Mouse (Mus musculus): ENCODE data around the gene Mgat4d. TPM values are rescaled to one million over a fixed set of nuclear protein-coding genes. Genes with fewer than 3 reads are reported as not detected.

Mgat4d gene
- polyA plus RNA-seq, 1 experiment from 2014 or later = not detected

DNA sequence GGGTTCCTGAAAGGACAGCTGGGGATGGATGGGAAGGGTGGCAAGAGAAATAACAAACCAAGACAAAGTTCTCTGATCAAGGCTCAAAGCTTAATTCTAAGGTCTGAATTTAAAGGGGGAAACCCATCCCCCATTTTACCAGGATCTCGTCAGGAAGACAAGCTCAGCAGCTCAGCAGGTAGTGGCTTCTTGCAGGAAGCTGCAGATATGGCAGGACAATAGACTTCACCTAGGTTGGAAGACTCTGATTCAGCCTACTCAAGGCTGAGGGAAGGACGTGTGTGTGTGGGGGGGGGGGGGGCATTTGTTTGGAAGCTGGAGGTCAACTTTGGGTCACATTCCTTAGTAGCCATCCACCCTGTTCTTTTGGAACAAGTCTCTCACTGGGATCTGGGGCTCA is 34.6 kb downstream of the Mgat4d start:
- TF ChIP-seq CTCF (IDR thresholded peaks at IDR 0.05) (no peak), EP300 (IDR thresholded peaks at IDR 0.05) (no peak)
- H3K4me2 ChIP-seq (replicated peaks; ENCODE audit: low read depth, low read length) = no peak overlapping the region
- no peaks in the 10 kb centered on the region for H3K36me3 ChIP-seq (ENCODE audit: insufficient read depth, low read length)
- ATAC-seq (no peak), DNase-seq (ENCODE audit: low spot score) (no peak)
- H3K27me3 ChIP-seq (replicated peaks; ENCODE audit: insufficient read depth, low read length) = no peaks in the 10 kb centered on the region
- no peak overlapping the region for H3K27ac ChIP-seq (ENCODE audit: low read length)
- no peaks in the 10 kb centered on the region for H3K9me3 ChIP-seq (ENCODE audit: low read length)
- no peaks in the 10 kb centered on the region for H3K4me1 ChIP-seq (ENCODE audit: insufficient read depth, low read depth, low read length)
- no peak overlapping the region for H3K9ac ChIP-seq (replicated peaks; ENCODE audit: low read depth)
- H3K4me3 ChIP-seq (ENCODE audit: low read depth, low read length) = no peak overlapping the region
- WGBS = 23% methylated on average over 2 of the region's 2 CpGs

DNA sequence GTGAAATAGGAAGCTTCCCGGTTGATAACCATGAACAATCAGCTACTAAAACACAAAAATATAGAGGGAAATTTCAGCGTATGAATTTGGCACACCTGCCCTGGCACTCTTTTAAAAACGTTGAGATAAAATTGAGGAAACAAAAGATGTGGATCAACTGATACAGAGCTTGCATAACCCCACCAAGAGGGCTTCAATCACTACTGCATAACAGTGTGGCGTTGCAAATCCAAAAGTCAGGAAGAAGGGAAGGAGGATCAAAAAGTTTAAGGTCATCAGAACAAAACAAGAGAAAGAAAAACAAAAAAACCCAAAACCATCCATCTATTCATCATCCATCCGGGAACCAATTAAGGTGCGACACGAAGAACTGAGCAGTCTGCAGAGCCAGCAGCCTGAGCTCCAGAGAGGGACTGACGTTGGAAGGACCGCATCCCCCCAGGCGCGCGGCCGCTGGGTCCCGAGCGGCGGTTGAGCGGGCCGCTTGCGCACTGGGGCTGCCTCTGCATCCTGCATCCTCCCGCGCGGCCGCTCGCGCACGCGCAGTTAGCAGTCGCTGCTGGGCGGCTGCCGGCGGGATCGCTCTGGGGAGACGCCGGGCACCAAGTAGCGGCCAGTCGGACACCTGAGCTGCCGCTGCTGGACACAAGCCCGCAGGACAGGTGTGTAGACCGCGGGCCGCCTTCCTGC is 41.2 kb downstream of the Mgat4d start, which contains the start of gene Clgn:
Clgn (plus strand) TSS at position 552 of the 690 bp plus-strand sequence.
- ATAC-seq (peak; percentile 47; the same call in 1 of the 2 replicates), DNase-seq (ENCODE audit: low spot score) (peak; percentile 46)
- no peak within 1 kb of the TSS for H3K9ac ChIP-seq (replicated peaks; ENCODE audit: low read depth)
- 7% methylated on average over 41 of the region's 41 CpGs for WGBS
- no peaks in the 10 kb centered on the region for H3K36me3 ChIP-seq (ENCODE audit: insufficient read depth, low read length)
- H3K27me3 ChIP-seq (replicated peaks; ENCODE audit: insufficient read depth, low read length) = peaks cover 14% of the 10 kb centered on the region
- 0 out of 2 replicates have a peak, but pooled peaks cover 5% of the 10 kb centered on the region for H3K4me1 ChIP-seq (ENCODE audit: insufficient read depth, low read depth, low read length)
- H3K27ac ChIP-seq (ENCODE audit: low read length) = no peak within 1 kb of the TSS
- H3K9me3 ChIP-seq (ENCODE audit: low read length) = no peaks in the 10 kb centered on the region
- H3K4me3 ChIP-seq (ENCODE audit: low read depth, low read length) = no peak within 1 kb of the TSS; the same call in 1 of the 2 replicates
- 0 out of 2 replicates have a peak within 1 kb of the TSS, but pooled peaks have one; percentile 33 for H3K4me2 ChIP-seq (replicated peaks; ENCODE audit: low read depth, low read length)
- no peak for TF ChIP-seq CTCF (IDR thresholded peaks at IDR 0.05)
- TF ChIP-seq EP300 (IDR thresholded peaks at IDR 0.05) = no peak

DNA sequence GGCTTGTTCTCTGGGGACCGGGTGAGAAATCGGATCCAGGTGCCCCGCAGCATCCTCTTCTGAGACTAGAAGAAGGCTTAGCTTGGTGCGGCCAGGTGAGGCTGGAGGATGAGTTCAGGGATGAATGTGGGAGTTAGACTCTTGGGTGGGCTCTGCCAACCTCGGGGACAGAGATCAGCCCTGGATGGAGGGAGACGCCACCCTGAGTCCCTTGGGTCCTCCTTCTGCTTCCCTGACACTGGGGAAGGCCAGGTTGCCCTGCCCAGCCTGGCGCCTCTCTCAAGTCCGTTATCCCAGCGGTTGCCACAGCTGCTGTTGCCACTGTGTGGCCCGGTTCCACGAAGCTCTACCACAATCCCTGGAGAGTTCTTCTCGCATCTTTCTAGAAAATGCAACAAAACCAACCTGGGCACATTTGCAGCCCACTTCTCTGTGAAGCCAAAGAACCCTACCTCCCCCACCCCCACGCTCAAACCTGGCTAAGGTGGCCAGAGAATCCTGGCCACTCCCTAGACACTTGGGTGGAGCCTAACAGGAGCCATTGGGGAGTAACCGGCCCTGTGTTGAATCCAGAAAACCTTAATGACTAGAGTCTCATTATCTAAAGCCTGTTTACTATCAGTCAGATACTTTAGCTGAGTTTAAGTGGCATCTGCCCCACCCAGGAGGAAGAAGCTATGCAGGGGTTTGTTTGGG is 41.9 kb downstream of the Mgat4d start:
- no peak overlapping the region for H3K27ac ChIP-seq (ENCODE audit: low read length)
- H3K36me3 ChIP-seq (ENCODE audit: insufficient read depth, low read length) = no peaks in the 10 kb centered on the region
- no peak overlapping the region; the same call in 1 of the 2 replicates for H3K4me3 ChIP-seq (ENCODE audit: low read depth, low read length)
- 0 out of 2 replicates have a peak, but pooled peaks cover 5% of the 10 kb centered on the region for H3K4me1 ChIP-seq (ENCODE audit: insufficient read depth, low read depth, low read length)
- no peaks in the 10 kb centered on the region for H3K9me3 ChIP-seq (ENCODE audit: low read length)
- 0 out of 2 replicates have a peak overlapping the region, but pooled peaks have one; percentile 33 for H3K4me2 ChIP-seq (replicated peaks; ENCODE audit: low read depth, low read length)
- DNase-seq (ENCODE audit: low spot score) = no peak
- ATAC-seq = no peak
- WGBS = 8% methylated on average over 14 of the region's 14 CpGs
- no peak overlapping the region for H3K9ac ChIP-seq (replicated peaks; ENCODE audit: low read depth)
- peaks cover 14% of the 10 kb centered on the region for H3K27me3 ChIP-seq (replicated peaks; ENCODE audit: insufficient read depth, low read length)
- TF ChIP-seq EP300 (IDR thresholded peaks at IDR 0.05) (no peak), CTCF (IDR thresholded peaks at IDR 0.05) (no peak)

DNA sequence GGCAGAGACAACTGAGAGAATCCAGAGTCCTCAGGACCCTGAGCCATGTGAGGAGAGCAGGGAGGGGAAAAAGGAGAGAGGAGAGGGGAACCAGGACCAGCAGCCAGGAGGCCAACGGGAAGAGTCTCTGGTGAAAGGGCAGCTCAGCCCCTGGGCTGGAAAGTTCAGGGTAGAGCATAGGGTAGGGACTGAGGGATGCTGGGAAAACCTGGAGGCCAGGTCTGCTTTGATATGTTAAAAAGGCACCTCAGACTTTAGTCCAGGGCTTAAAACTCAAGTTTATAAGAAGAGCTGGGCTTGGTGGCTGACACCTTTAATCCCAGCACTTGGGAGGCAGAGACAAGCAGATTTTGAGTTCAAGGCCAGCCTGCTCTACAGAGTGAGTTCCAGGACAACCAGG is 44.2 kb downstream of the Mgat4d start:
- ATAC-seq = no peak
- no peak for DNase-seq (ENCODE audit: low spot score)
- H3K27me3 ChIP-seq (replicated peaks; ENCODE audit: insufficient read depth, low read length) = peaks cover 14% of the 10 kb centered on the region
- no peak overlapping the region for H3K4me2 ChIP-seq (replicated peaks; ENCODE audit: low read depth, low read length)
- H3K4me1 ChIP-seq (ENCODE audit: insufficient read depth, low read depth, low read length) = 0 out of 2 replicates have a peak, but pooled peaks cover 5% of the 10 kb centered on the region
- H3K4me3 ChIP-seq (ENCODE audit: low read depth, low read length) = no peak overlapping the region
- H3K36me3 ChIP-seq (ENCODE audit: insufficient read depth, low read length) = no peaks in the 10 kb centered on the region
- H3K9ac ChIP-seq (replicated peaks; ENCODE audit: low read depth) = no peak overlapping the region
- H3K27ac ChIP-seq (ENCODE audit: low read length) = no peak overlapping the region
- TF ChIP-seq CTCF (IDR thresholded peaks at IDR 0.05) (no peak), EP300 (IDR thresholded peaks at IDR 0.05) (no peak)
- H3K9me3 ChIP-seq (ENCODE audit: low read length) = no peaks in the 10 kb centered on the region
- WGBS = 55% methylated on average over 1 of the region's 1 CpGs

DNA sequence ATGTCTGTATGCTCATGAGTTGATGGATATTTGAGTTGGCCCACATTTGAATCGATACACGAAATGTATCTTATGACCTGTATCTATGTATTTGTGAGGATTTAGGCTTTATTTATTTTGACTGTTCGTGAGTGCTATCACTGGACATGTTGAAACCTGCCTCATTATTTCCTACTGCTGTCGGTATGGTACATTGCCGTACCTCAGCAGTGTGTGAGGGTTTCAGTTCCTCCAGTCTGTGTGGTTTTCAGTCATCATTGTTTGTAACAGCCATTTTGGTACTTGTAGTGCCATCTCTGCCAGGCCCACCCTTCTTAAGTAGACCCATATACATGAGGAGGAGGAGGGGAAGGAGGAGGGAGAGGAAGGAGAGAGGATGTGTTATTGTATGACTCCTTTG is 46.1 kb downstream of the Mgat4d start:
- H3K9me3 ChIP-seq (ENCODE audit: low read length) = no peaks in the 10 kb centered on the region
- no peak for TF ChIP-seq CTCF (IDR thresholded peaks at IDR 0.05)
- no peak for TF ChIP-seq EP300 (IDR thresholded peaks at IDR 0.05)
- no peak overlapping the region for H3K4me3 ChIP-seq (ENCODE audit: low read depth, low read length)
- WGBS = 84% methylated on average over 5 of the region's 5 CpGs
- no peak overlapping the region for H3K9ac ChIP-seq (replicated peaks; ENCODE audit: low read depth)
- 0 out of 2 replicates have a peak, but pooled peaks cover 5% of the 10 kb centered on the region for H3K4me1 ChIP-seq (ENCODE audit: insufficient read depth, low read depth, low read length)
- ATAC-seq (no peak), DNase-seq (ENCODE audit: low spot score) (no peak)
- H3K4me2 ChIP-seq (replicated peaks; ENCODE audit: low read depth, low read length) = no peak overlapping the region
- peaks cover 12% of the 10 kb centered on the region for H3K27me3 ChIP-seq (replicated peaks; ENCODE audit: insufficient read depth, low read length)
- no peaks in the 10 kb centered on the region for H3K36me3 ChIP-seq (ENCODE audit: insufficient read depth, low read length)
- H3K27ac ChIP-seq (ENCODE audit: low read length) = no peak overlapping the region

DNA sequence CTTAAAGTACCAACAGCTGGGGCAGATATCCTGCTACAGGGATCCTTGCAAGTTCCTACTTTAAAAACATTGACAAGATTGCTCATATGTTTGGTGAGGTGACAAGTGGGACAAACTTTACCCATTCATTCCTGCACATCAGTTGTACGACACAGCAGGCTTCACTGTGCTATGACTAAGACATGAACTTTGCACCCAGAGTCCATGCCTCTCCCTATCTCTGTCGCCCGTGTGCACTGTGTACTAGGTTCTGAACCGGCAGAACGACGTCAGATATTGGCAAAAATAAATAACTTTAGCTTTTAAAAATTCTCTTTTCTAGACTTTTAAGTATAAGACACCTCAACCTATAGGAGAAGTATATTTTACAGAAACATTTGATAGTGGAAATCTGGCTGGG is 48.4 kb downstream of the Mgat4d start:
- Histone ChIP-seq H3K27ac (ENCODE audit: low read length) (no peak overlapping the region), H3K9me3 (ENCODE audit: low read length) (no peaks in the 10 kb centered on the region), H3K4me2 (replicated peaks; ENCODE audit: low read depth, low read length) (no peak overlapping the region), H3K27me3 (replicated peaks; ENCODE audit: insufficient read depth, low read length) (no peaks in the 10 kb centered on the region), H3K4me3 (ENCODE audit: low read depth, low read length) (no peak overlapping the region), H3K4me1 (ENCODE audit: insufficient read depth, low read depth, low read length) (no peaks in the 10 kb centered on the region), H3K36me3 (ENCODE audit: insufficient read depth, low read length) (no peaks in the 10 kb centered on the region), H3K9ac (replicated peaks; ENCODE audit: low read depth) (no peak overlapping the region)
- ATAC-seq (no peak), DNase-seq (ENCODE audit: low spot score) (no peak)
- no peak for TF ChIP-seq CTCF (IDR thresholded peaks at IDR 0.05)
- TF ChIP-seq EP300 (IDR thresholded peaks at IDR 0.05) = no peak
- 81% methylated on average over 6 of the region's 6 CpGs for WGBS

All from lung, postnatal 0 days (tissue).